Mouse (Mus musculus): ENCODE data around the gene Ckmt1. TPM values are rescaled to one million over a fixed set of nuclear protein-coding genes. Genes with fewer than 3 reads are reported as not detected.
"Not testable (repeated sequence)": the region's sequence is repeated elsewhere in the genome, so short reads cannot be mapped to it uniquely, and the experiment has no call there.

Gene Ckmt1
- polyA plus RNA-seq, 1 experiment from 2014 or later = 417 TPM

DNA sequence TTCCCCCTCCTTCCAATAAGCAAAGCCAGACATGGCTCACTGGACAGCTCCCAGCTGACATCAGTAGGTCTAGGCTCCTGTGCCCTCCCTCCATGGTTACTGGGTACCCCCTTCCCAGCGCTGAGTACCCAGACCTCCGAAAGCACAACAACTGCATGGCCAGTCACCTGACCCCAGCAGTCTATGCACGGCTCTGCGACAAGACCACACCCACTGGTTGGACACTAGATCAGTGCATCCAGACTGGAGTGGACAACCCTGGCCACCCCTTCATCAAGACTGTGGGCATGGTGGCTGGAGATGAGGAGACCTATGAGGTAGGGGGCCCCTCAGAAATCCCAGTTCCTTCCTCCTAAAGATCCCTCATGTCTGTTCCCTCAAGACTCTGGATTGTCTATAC, 1.9 kb downstream of the Ckmt1 start:
- no peak for ATAC-seq
- WGBS = 44% methylated on average over 4 of the region's 4 CpGs
- Histone ChIP-seq H3K4me2 (replicated peaks) (peak overlapping the region; percentile 61; the same call in 1 of the 2 replicates), H3K36me3 (no peaks in the 10 kb centered on the region), H3K4me1 (replicated peaks) (peaks cover 9% of the 10 kb centered on the region; the same call in 1 of the 2 replicates), H3K27me3 (replicated peaks) (no peaks in the 10 kb centered on the region), H3K27ac (no peak overlapping the region), H3K4me3 (replicated peaks) (no peak overlapping the region), H3K9me3 (no peaks in the 10 kb centered on the region), H3K9ac (no peak overlapping the region)

DNA sequence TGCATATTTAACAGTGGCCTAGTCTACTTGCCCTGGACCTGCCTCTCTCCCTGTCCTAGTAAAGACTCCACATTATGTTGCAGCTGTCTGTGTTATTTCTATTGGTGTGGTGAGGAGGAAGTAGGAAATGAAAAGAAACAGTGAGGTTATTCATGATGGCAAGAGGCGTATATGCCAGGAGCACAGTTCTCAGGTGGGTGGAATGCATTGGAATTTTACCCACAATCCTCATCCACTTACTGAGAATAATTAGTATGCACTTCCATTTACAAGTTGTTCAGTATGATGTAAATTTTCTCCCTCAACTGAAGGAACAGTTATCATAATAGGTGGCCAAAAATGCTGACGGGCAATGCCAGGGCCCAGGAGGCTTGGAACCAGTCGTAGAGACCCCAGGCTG, 6.1 kb downstream of the Ckmt1 start:
- WGBS = 82% methylated on average over 3 of the region's 3 CpGs
- Histone ChIP-seq H3K27me3 (replicated peaks) (no peaks in the 10 kb centered on the region), H3K4me1 (replicated peaks) (peaks cover 5% of the 10 kb centered on the region; the same call in 1 of the 2 replicates), H3K9me3 (no peaks in the 10 kb centered on the region), H3K36me3 (no peaks in the 10 kb centered on the region), H3K27ac (no peak overlapping the region), H3K4me2 (replicated peaks) (no peak overlapping the region), H3K9ac (no peak overlapping the region), H3K4me3 (replicated peaks) (no peak overlapping the region)
- no peak for ATAC-seq

DNA sequence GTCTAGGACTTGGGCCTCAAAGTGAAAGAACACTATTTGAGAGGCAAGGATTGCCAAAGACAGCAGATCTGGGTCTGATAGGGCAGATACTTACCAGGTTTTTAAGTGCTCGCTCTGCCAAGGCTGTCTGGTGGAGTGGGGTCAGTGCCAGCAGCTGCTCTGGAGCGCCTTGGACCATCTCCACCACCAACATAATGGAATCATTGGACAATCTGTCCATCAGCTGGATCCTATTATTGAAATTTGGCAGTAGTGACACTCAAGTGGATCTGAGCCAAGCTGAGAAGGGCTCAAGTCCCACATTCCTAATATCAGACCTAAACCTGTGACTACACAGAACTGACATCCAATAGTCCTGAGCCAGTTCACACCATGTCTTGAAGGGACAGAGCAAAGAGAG, 11.3 kb downstream of the Ckmt1 start:
- Histone ChIP-seq H3K4me1 (replicated peaks) (no peaks in the 10 kb centered on the region), H3K9me3 (no peaks in the 10 kb centered on the region), H3K36me3 (no peaks in the 10 kb centered on the region), H3K4me3 (replicated peaks) (no peak overlapping the region), H3K27ac (no peak overlapping the region), H3K4me2 (replicated peaks) (no peak overlapping the region), H3K27me3 (replicated peaks) (no peaks in the 10 kb centered on the region), H3K9ac (no peak overlapping the region)
- 83% methylated on average over 2 of the region's 2 CpGs for WGBS
- no peak for ATAC-seq

DNA sequence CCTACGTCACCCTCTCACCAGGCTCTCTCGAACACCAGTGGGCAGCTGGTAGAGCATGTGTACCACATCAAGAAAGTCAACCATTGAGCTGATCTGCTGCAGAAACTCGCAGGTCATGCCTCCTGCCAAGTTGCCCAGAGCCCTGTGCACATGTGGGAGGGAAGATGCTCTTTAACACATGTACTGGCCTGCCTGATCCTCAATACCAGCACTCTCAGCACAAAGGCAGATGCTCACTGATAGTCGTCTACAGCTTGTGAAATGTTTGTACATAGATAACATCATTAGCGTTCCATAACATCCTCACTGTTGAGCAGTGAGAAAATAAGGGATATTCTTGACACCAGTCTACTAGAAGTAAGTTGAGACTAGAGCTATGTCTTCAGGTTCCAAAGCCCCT, 13.4 kb downstream of the Ckmt1 start:
- Histone ChIP-seq H3K27me3 (replicated peaks) (no peaks in the 10 kb centered on the region), H3K9ac (no peak overlapping the region)
- ATAC-seq = no peak

DNA sequence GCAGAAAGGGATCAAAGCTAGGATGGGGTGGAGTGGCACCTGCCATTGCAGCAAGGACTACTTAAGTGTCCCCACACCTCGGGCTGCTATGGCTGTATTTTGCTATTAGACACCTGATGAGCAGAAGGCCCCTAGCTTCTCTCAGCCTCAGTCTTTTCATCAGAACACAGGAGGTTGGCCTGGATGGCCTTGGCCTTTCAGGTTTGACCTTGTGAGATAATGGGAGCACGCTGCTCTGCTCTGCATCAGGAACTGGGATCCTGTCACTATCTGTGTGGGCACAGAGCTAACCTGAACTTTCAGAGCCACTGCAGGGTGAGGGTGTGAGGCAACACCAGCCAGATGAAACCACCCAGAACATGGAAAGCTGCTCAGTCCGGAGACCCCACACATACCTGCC, 14.8 kb downstream of the Ckmt1 start:
- Histone ChIP-seq H3K27me3 (replicated peaks) (no peaks in the 10 kb centered on the region), H3K9ac (no peak overlapping the region), H3K9me3 (no peaks in the 10 kb centered on the region), H3K36me3 (no peaks in the 10 kb centered on the region), H3K4me3 (replicated peaks) (no peak overlapping the region), H3K4me1 (replicated peaks) (no peaks in the 10 kb centered on the region), H3K27ac (no peak overlapping the region), H3K4me2 (replicated peaks) (no peak overlapping the region)
- no peak for ATAC-seq
- WGBS = 65% methylated on average over 3 of the region's 3 CpGs

More for the DNA sequence above, 13.4 kb downstream of the Ckmt1 start:
- Histone ChIP-seq H3K4me3 (replicated peaks) (no peak overlapping the region), H3K27ac (no peak overlapping the region), H3K4me2 (replicated peaks) (no peak overlapping the region), H3K36me3 (no peaks in the 10 kb centered on the region), H3K9me3 (no peaks in the 10 kb centered on the region), H3K4me1 (replicated peaks) (no peaks in the 10 kb centered on the region)
- 79% methylated on average over 5 of the region's 5 CpGs for WGBS

DNA sequence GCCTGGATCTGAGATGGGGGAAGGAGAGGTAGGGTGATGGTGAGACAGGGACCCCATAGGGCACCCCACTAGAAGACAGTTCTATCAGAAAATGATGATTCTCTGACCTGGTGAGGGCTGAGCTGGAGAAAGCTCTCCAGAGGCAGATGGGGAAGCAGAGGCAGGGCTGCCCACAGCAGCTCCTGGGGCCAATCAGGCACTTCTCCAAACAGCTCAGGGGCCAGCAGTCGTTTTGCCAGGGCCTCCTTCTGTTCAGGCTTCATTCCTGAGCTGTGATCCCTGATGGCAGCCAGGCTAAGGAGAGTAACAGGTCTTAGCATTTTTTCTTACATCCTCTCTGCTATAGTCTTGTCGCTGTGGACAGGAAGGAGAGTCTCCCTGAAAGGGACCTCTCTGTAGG, 17.3 kb downstream of the Ckmt1 start:
- WGBS = 55% methylated on average over 2 of the region's 2 CpGs
- no peaks in the 10 kb centered on the region for H3K36me3 ChIP-seq
- H3K9ac ChIP-seq = no peak overlapping the region
- H3K27ac ChIP-seq = no peak overlapping the region
- H3K9me3 ChIP-seq = no peaks in the 10 kb centered on the region
- no peaks in the 10 kb centered on the region for H3K4me1 ChIP-seq (replicated peaks)
- no peaks in the 10 kb centered on the region for H3K27me3 ChIP-seq (replicated peaks)
- H3K4me3 ChIP-seq (replicated peaks) = no peak overlapping the region
- ATAC-seq = no peak
- no peak overlapping the region for H3K4me2 ChIP-seq (replicated peaks)

DNA sequence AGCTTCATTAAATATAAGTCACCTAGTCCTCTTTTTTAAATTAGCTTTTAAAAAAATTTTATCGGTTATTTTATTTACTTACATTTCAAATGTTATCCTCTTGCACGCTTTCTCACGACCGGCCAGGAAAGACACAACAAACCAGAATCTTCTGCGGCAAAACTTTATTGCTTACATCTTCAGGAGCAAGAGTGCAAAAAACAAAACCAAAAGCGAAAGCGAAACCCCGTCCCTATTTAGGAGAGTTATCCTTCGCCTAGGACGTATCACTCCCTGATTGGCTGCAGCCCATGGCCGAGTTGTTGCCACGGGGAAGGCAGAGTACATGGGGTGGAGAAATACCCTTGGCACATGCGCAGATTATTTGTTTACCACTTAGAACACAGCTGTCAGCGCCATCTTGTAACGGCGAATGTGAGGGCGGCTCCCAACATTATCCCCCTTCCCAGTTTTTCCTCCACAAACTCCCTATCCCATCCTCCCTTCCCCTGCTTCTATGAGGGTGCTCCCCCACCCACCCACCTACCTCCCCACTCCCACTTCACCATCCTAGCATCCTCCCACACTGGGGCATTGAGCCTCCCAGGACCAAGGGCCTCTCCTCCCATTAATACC, 29.6 kb downstream of the Ckmt1 start, which contains the start of gene Strc:
Gene Strc, minus strand, starts transcription at position 208 of the 615 bp plus-strand sequence.
- H3K9ac ChIP-seq; ATAC-seq; H3K4me2 ChIP-seq (replicated peaks); H3K4me1 ChIP-seq (replicated peaks); H3K27me3 ChIP-seq (replicated peaks); H3K9me3 ChIP-seq; H3K27ac ChIP-seq; H3K36me3 ChIP-seq; H3K4me3 ChIP-seq (replicated peaks): not testable (repeated sequence)
- WGBS = 92% methylated on average over 17 of the region's 17 CpGs

DNA sequence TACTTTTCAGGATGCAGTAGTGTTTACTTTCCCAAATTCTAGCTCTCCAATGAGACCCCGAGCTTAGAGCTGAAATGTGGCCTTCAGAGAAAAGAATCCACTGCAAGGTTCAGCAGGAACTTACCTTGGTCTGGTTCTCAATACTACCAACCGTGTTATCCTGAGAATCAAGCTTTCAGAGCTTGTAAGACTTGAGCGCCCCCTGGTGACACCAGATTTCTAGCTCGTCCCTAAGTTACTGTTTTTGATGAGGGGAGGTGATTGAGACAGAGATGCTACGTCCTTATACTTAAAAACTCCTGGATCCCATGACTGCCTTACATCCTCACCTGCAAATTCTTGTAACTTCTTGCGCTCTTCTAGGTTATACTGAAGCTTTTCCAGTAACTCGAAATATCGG, 39.1 kb downstream of the Ckmt1 start:
- ATAC-seq = 0 out of 2 replicates have a peak, but pooled peaks have one; percentile 47
- Histone ChIP-seq H3K27me3 (replicated peaks) (no peaks in the 10 kb centered on the region), H3K27ac (no peak overlapping the region), H3K4me2 (replicated peaks) (no peak overlapping the region), H3K4me3 (replicated peaks) (no peak overlapping the region), H3K9ac (no peak overlapping the region), H3K4me1 (replicated peaks) (no peaks in the 10 kb centered on the region), H3K36me3 (no peaks in the 10 kb centered on the region), H3K9me3 (no peaks in the 10 kb centered on the region)
- WGBS = 15% methylated on average over 8 of the region's 8 CpGs

DNA sequence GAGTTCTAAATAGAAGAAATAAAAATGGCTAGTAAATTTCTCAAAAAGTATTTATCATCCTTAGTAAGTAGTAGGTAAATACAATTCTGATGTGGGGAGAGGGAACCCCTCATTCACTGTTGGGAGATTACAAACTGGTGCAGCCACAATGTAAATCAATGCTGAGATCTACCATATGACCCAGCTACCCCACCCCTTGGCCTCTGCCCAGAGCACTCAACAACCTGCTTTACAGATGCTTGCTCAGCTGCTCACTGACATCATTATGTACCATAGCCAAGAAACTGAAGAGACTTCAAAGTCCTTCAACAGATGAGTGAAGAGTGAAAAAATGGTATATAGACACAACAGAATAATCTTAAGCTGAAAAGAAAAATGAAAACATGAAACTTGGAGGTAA, 45.8 kb downstream of the Ckmt1 start:
- Histone ChIP-seq H3K9ac (no peak overlapping the region), H3K9me3 (no peaks in the 10 kb centered on the region), H3K27me3 (replicated peaks) (no peaks in the 10 kb centered on the region), H3K4me2 (replicated peaks) (no peak overlapping the region), H3K36me3 (no peaks in the 10 kb centered on the region), H3K4me1 (replicated peaks) (no peaks in the 10 kb centered on the region), H3K27ac (no peak overlapping the region), H3K4me3 (replicated peaks) (no peak overlapping the region)
- ATAC-seq = no peak

DNA sequence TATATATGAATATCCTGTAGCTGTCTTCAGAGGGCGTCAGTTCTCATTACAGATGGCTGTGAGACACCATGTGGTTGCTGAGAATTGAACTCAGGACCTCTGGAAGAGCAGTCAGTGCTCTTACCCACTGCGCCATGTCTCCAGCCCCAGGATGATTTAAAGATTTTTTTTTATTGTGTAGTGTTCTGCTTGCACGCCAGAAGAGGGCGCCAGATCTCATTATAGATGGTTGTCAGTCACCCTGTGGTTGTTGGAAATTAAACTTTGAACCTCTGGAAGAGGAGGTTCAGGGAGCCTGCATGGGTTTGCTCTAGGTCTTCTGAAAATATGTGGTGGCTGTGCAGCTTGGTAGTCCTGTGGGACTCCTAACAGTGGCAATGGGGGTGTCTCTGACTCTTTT, 50.6 kb downstream of the Ckmt1 start:
- H3K4me2 ChIP-seq (replicated peaks) = no peak overlapping the region
- 38% methylated on average over 4 of the region's 4 CpGs for WGBS

DNA sequence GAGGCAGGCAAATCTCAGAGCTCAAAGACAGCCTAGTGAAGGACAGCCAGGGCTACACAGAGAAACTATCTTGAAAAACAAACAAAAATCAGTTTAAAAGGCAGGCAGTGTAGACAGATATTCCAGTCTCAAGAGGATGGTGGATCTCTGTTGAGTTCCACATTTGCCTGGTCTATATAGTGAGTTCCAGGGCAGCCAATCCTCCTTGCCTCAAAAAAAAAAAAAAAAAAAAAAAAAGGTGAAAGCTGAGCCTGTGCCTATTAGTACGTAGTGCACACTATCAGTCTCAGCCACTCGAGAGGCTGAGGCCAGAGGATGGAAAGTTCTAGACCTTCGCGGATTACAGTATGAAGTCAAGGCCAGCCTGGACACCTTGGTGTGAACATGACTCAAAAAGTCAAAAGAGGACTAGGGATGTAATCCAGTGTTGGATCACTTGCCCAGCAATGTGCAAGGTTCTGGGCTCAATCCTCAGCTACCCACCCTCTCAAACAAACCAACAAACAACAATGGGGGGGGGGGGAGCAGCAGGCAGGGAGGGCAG, 55.4 kb downstream of the Ckmt1 start:
- peak overlapping the region; percentile 97 for H3K27ac ChIP-seq
- H3K4me2 ChIP-seq (replicated peaks) = peak overlapping the region; percentile 73
- peak overlapping the region; percentile 68 for H3K9ac ChIP-seq
- 8% methylated on average over 4 of the region's 4 CpGs for WGBS
- ATAC-seq = peak; percentile 2; the same call in 1 of the 2 replicates
- peak overlapping the region; percentile 98 for H3K4me3 ChIP-seq (replicated peaks)
- H3K4me1 ChIP-seq (replicated peaks) = peaks cover 7% of the 10 kb centered on the region; the same call in 1 of the 2 replicates
- no peaks in the 10 kb centered on the region for H3K27me3 ChIP-seq (replicated peaks)
- H3K9me3 ChIP-seq = no peaks in the 10 kb centered on the region
- no peaks in the 10 kb centered on the region for H3K36me3 ChIP-seq

More for the DNA sequence above, 50.6 kb downstream of the Ckmt1 start:
- Histone ChIP-seq H3K27me3 (replicated peaks) (no peaks in the 10 kb centered on the region), H3K9ac (no peak overlapping the region), H3K4me1 (replicated peaks) (no peaks in the 10 kb centered on the region), H3K4me3 (replicated peaks) (no peak overlapping the region), H3K27ac (no peak overlapping the region), H3K9me3 (no peaks in the 10 kb centered on the region), H3K36me3 (no peaks in the 10 kb centered on the region)
- ATAC-seq = peak; percentile 29; the same call in 1 of the 2 replicates

All from intestine, embryonic 15.5 days (tissue).